Mouse (Mus musculus): ENCODE measurements around the gene Dusp16.

DNA sequence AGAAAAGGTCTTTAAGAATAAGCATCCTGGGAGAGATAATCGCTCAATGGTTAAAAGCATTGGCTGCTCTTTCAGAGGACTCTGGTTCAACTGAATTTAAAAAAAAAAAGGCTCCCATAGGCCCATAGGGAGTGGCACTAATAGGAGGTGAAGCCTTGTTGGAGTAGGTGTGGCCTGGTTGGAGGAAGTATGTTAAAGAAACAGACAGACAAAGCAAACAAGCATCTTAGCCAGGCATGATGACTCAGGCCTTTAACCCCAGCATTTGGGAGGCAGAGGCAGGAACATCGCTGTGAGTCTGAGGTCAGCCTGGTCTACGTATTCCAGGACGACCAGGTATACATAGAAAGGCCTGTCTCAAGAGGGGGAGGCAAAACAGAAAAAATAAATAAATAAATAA, 39.0 kb downstream of the Dusp16 start:
- no peak for TF ChIP-seq CTCF (IDR thresholded peaks at IDR 0.05; ENCODE audit: control insufficient read depth, insufficient read depth, insufficient read length)
- no peak for TF ChIP-seq MYOD1 (IDR thresholded peaks at IDR 0.05; ENCODE audit: control insufficient read depth, insufficient read length, low read depth)
- no peak for TF ChIP-seq MAX (IDR thresholded peaks at IDR 0.05)
- no peak for TF ChIP-seq USF1 (IDR thresholded peaks at IDR 0.05; ENCODE audit: low read depth)
- TF ChIP-seq CEBPB (IDR thresholded peaks at IDR 0.05; ENCODE audit: low read depth): no peak

Measured in C2C12 (cell line).